Mouse (Mus musculus) thymus, postnatal 14 days (tissue): ENCODE data around the gene Cel.

Experiments used
- DNase-seq: peaks from one replicate; pipeline ENCODE4 v3.0.0; 2021

Cel gene

DNA sequence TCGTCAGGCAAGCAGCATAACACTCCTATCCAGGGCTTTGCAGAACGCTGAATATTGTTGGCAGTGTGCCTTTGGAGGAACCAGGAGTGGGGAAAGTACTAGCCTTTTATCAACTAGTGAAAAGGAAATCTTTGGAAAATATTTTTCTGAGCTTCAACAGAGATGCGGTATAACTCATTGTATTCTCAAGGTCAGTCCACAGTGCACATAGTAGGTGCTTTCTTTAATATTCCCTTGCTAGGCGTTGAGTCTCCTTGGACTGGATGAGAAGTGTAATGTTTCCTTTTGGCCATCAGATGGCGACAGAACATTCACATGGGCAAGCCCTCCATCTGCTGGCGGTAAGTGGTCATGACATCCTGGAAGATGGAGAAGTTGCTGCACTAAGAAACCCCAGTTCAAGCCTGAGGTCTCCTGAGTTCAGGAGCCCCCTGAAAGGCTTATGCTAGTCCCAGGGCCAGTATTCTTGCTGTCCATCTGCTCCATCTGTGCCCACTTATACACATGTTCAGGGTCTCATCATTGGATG is 21.9 kb upstream of the Cel start:
- DNase-seq, result peak; percentile 84

DNA sequence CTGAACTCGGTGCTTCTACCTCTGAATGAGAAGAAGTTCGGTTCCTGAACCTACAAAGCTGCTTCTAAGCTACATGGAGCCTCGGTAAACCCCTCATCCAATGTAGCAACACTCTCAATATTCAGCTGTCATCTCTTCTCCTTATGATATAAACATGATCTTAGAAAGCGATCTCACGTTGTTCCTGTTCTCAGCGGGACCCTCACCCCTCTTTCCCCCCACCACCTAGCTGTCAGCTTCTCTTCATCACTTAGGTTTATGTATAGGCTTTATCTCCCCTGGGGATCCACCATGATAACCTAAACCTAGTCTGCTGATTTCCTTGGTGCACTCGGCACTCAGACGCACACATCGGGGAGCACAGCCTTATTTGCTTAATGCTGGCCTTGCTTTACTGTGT is 20.4 kb upstream of the Cel start, which contains the start of gene Gtf3c5:
TSS of gene Gtf3c5 (minus strand) at position 101 of the 400 bp plus-strand sequence.
- DNase-seq, result no peak

DNA sequence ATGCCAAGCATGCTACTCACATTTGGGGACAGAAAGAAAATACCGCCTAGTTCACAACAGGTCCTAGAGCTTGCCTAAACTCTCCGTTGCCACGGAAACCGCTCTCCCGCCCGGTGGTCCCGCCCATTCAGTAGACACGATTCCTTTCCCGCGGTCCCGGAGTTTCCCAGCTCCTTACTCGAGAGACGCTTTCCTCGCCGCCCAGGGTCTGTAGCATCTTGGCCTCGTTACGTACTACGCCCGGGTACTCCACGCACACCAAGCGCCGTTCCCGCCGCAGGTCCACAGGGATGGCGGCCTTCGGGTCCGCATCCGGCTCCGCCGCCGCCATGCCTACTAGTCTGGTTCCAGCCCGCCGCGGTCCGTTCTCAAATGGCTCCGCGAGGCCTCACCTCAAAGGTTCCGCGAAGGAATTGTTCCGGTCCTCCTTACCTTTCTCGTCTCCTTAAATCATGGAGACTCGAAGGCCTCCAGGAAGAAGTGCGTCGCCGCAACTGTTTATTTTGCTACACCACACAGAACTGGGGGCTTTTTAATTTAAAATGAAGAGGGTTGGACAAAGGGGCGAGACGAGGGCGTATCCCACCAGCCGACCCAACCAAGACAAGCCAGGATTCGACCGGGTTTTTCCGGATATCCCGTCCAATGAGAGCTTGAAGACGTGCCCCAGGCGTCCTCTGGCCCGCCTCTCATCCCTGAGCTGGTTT is 19.6 kb upstream of the Cel start:
- peak; percentile 91 for DNase-seq

- DNase-seq, result peak; percentile 29
These were observed 14.8 kb upstream of the Cel start for GRCm38 (mm10) chr2:28578003-28578402.

- DNase-seq, result no peak
These were observed 13.6 kb upstream of the Cel start for GRCm38 (mm10) chr2:28576815-28577214.

GRCm38 (mm10) chr2:28575341-28575740 is 12.1 kb upstream of the Cel start:
- DNase-seq, result no peak

- no peak for DNase-seq
These were observed 6.7 kb upstream of the Cel start for GRCm38 (mm10) chr2:28569903-28570302.

DNA sequence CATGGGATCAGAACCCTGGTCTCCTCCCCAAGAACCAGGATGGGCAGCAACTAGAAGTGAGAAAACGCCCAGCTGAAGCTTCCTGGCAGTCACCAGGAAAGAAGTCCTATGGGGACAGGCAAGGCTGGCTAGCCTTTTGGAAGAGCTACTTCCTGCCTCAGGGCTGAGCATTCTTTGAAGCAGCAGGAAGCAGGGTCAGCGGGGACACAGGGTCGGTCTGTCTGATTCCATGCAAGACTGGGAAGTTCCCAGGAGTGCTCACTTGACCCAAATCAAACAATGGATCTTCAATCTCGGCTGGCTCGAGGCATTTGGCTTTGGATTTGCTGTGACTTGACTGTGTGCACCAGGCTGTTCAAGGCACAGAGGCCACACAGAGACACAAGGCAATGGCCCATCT is 3.3 kb upstream of the Cel start:
- no peak for DNase-seq

GRCm38 (mm10) chr2:28564380-28564779 is 1.2 kb upstream of the Cel start:
- no peak for DNase-seq

DNA sequence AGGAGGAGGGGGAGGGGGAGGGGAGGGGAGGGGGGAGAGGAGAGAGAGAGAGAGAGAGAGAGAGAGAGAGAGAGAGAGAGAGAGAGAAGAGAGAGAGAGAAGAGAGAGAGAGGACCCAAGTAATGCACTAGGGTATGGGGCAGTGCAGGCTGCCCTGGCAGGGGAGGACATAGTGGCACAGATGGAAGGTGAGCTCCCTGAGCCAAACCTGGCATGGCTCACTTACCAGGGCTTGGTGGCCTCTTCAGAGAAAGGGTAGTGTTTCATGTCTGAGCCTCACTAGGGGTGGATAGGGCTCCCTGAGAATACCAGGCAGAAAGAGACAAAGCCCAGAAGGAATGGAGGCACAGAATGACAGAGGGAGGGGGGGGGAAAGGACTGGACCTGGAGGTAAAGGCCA is 627 bp upstream of the Cel start:
- DNase-seq, result no peak

GRCm38 (mm10) chr2:28557452-28557851 is 5.8 kb downstream of the Cel start:
- DNase-seq, result no peak

GRCm38 (mm10) chr2:28552301-28552700 is 10.9 kb downstream of the Cel start:
- no peak for DNase-seq

DNA sequence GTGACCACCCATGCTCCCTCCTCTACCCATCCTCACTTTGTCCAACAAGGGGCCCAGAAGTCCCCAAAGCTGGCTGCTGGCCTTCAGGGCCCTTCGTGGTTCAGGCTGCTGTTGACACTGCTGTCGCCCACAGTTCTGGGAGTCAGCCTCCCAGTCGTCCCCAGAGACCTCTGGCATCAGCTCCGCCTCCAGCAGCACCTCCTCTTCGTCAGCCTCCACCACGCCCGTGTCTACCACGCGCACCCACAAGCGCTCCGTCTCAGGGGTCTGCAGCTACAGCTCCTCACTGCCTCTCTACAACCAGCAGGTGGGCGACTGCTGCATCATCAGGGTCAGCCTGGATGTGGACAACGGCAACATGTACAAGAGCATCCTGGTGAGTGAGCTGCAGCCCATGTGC is 14.0 kb downstream of the Cel start:
- no peak for DNase-seq

- DNase-seq, result peak; percentile 87
These were observed 15.7 kb downstream of the Cel start for GRCm38 (mm10) chr2:28547237-28548172.

DNA sequence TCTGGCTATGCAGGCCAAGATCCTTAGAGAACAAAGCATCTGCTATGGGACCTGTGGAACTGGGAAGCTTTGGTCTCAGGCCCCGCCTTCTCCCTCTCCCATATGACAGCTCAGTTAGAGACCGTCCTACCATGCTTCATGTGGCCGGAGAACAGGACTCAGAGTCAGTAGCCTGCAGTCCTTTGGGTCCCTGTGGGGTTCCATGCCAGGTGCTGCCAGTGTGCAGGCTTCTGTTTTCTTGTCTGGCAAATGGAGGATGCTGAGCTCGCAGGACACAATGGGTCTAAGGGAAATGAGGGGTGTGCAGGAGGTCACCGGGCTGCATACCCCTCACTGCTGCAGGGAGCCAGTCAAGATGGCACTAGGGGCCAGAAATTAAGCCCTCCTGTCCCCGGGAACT is 16.6 kb downstream of the Cel start:
- no peak for DNase-seq

- no peak for DNase-seq
These were observed 17.2 kb downstream of the Cel start for GRCm38 (mm10) chr2:28545976-28546375.

GRCm38 (mm10) chr2:28543894-28544293 is 19.3 kb downstream of the Cel start:
- DNase-seq, result no peak

- DNase-seq, result no peak
These were observed 22.5 kb downstream of the Cel start for GRCm38 (mm10) chr2:28540587-28541227.

GRCm38 (mm10) chr2:28539949-28540348 is 23.3 kb downstream of the Cel start:
- peak; percentile 55 for DNase-seq

DNA sequence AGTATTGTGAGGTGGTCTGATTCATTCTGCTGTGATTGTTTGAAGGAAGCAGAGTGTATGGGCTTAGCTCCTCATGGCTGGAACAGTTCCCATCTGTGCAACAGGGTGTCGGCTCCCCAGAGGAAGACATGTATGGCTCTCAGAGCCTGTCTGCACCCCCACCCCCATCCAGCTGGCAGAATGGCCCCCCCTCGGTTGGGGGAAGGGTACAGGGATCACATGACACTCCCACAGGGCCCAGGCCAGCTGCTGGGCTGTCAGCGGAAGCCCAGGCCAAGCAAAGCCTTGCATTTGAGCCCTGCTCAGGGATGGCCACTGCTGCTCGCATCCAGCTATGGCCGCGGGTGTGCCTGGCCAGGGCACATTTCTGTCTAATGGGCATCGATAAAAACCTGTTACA is 24.0 kb downstream of the Cel start:
- peak; percentile 25 for DNase-seq

DNA sequence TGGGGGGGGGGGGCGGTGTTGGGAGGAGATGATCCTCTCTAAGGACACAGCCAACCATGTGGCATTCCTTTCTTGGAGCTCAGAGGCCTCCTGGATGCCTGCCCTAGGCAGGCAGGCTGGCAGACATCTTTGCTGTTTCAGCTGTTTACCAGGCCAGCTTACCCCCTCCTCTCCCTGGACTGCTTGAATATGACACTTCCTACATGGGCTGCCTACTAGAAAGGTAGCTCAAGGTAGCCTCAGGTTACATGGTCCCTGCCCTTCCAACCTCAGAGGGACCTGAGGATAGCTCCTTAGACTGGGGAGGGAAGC is 24.4 kb downstream of the Cel start:
- DNase-seq, result no peak

GRCm38 (mm10) chr2:28537995-28538816 is 25.0 kb downstream of the Cel start:
- no peak for DNase-seq

DNA sequence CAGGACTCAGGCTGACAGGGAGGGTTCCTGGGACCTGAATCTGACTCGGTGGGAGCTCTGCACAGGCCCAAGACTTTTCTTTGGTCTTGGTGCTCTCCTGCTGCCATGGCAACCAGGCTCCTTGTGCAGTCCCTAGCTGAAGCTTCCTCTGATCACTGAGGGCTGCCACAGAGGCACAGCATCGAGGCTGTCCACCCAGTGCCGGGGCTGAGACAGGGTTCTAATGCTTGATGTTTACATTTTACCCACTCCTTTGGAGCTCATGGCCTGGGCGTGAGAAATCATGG is 25.6 kb downstream of the Cel start:
- DNase-seq, result no peak
